Mouse (Mus musculus) heart, postnatal 0 days (tissue): ENCODE results near the gene Fstl4.

Experiments
- CTCF ChIP-seq: IDR thresholded peaks from 2 replicates; pipeline ENCODE4 v1.5.1; 2016; ENCODE audit warnings: antibody characterized with exemption, control low read depth, low read depth
- EP300 ChIP-seq: IDR thresholded peaks from 2 replicates; pipeline ENCODE4 v1.6.1; 2016; ENCODE audit warnings: antibody characterized with exemption, low read depth

GRCm38 (mm10) chr11:52752524-52752923, 11.9 kb upstream of the Fstl4 start:
- no peak for TF ChIP-seq CTCF
- TF ChIP-seq EP300, result no peak
